Mouse (Mus musculus) MEL (cell line): ENCODE data around the gene Gm20388. TPM values are rescaled to one million over a fixed set of nuclear protein-coding genes. Genes with fewer than 3 reads are reported as not detected.
A peak's percentile ranks its signal among the peaks of the same experiment; 100 is the strongest.

Experiments
- DNase-seq: peaks from one replicate; pipeline ENCODE4 v3.0.0; 2011; ENCODE audit warnings: low read depth, low spot score
- H3K27ac ChIP-seq: 2 replicates; pipeline ENCODE4 v1.5.1; 2012; ENCODE audit warnings: low read depth, mild to moderate bottlenecking, control low read depth, low read length, moderate library complexity; ENCODE audit not compliant: control insufficient read depth
- H3K27me3 ChIP-seq, 2 experiments: fragments of 150-350 bp in 1 of 2; sonication (generic) in 1 of 2; 2 replicates each; pipeline ENCODE4 v1.6.1; 2012; ENCODE audit warnings: low read length in 2 of 2, mild to moderate bottlenecking in 2 of 2, improper control_type of control experiment in 1 of 2, moderate library complexity in 1 of 2; ENCODE audit not compliant: insufficient read depth in 2 of 2, control insufficient read depth in 1 of 2
- H3K36me3 ChIP-seq, 2 experiments: 2 replicates each; pipeline ENCODE4 v1.6.1; 2012 to 2014; ENCODE audit warnings: low read length in 2 of 2, improper control_type of control experiment in 1 of 2, inconsistent platforms in 1 of 2, mild to moderate bottlenecking in 1 of 2; ENCODE audit not compliant: insufficient read depth in 2 of 2, control insufficient read depth in 1 of 2
- H3K4me1 ChIP-seq, 2 experiments: fragments of 150-350 bp in 1 of 2; sonication (generic) in 1 of 2; 2 replicates each; pipeline ENCODE4 v1.6.1; 2012; ENCODE audit warnings: low read length in 2 of 2, improper control_type of control experiment in 1 of 2, mild to moderate bottlenecking in 1 of 2; ENCODE audit not compliant: insufficient read depth in 2 of 2, control insufficient read depth in 1 of 2
- H3K4me3 ChIP-seq, 2 experiments: fragments of 150-350 bp in 1 of 2; sonication (generic) in 1 of 2; 2 replicates each; pipeline ENCODE4 v1.5.1; 2012; ENCODE audit warnings: low read depth in 2 of 2, low read length in 2 of 2, mild to moderate bottlenecking in 2 of 2, moderate library complexity in 2 of 2, control low read depth in 1 of 2, improper control_type of control experiment in 1 of 2; ENCODE audit not compliant: control insufficient read depth in 1 of 2, insufficient read depth in 1 of 2
- H3K79me2 ChIP-seq: 2 replicates; pipeline ENCODE4 v1.6.1; 2012; ENCODE audit warnings: mild to moderate bottlenecking, low read length, moderate library complexity; ENCODE audit not compliant: control insufficient read depth, poor library complexity, insufficient read depth
- H3K9ac ChIP-seq: 2 replicates; pipeline ENCODE4 v1.6.1; 2012; ENCODE audit warnings: low read depth, mild to moderate bottlenecking, control low read depth, low read length, moderate library complexity; ENCODE audit not compliant: control insufficient read depth, poor library complexity, severe bottlenecking
- H3K9me3 ChIP-seq: fragments of 150-350 bp; sonication (generic); replicated peaks from 2 replicates; pipeline ENCODE4 v1.6.1; 2012; ENCODE audit warnings: mild to moderate bottlenecking, low read length, improper control_type of control experiment, moderate library complexity; ENCODE audit not compliant: insufficient read depth
- BHLHE40 ChIP-seq: IDR thresholded peaks from 2 replicates; pipeline ENCODE4 v1.6.1; 2012; ENCODE audit warnings: low read depth, mild to moderate bottlenecking, inconsistent platforms, low read length, improper control_type of control experiment, borderline replicate concordance
- CHD1 ChIP-seq: IDR thresholded peaks from 2 replicates; pipeline ENCODE4 v1.6.1; 2012; ENCODE audit warnings: low read depth, mild to moderate bottlenecking, inconsistent platforms, low read length, improper control_type of control experiment
- CHD2 ChIP-seq: IDR thresholded peaks from 2 replicates; pipeline ENCODE4 v1.6.1; 2011; ENCODE audit warnings: low read length, improper control_type of control experiment
- CTCF ChIP-seq, 3 experiments: IDR thresholded peaks in 2 of 3; conservative IDR thresholded peaks in 1 of 3; 2 replicates each; pipeline ENCODE4 v1.5.1; 2011 to 2012; ENCODE audit warnings: low read length in 3 of 3, low read depth in 2 of 3, mild to moderate bottlenecking in 2 of 3, improper control_type of control experiment in 1 of 3, inconsistent platforms in 1 of 3, mixed read lengths in 1 of 3, moderate library complexity in 1 of 3; ENCODE audit not compliant: control insufficient read depth in 1 of 3, insufficient read depth in 1 of 3, poor library complexity in 1 of 3, severe bottlenecking in 1 of 3
- E2F4 ChIP-seq: IDR thresholded peaks from 2 replicates; pipeline ENCODE4 v1.6.1; 2011; ENCODE audit warnings: low read depth, low read length, improper control_type of control experiment, borderline replicate concordance
- ELF1 ChIP-seq: IDR thresholded peaks from 2 replicates; pipeline ENCODE4 v1.6.1; 2014; ENCODE audit warnings: low read depth, mild to moderate bottlenecking, inconsistent platforms, low read length, improper control_type of control experiment, moderate library complexity
- EP300 ChIP-seq, 2 experiments: IDR thresholded peaks; 2 replicates each; pipeline ENCODE4 v1.6.1; 2011; ENCODE audit warnings: improper control_type of control experiment in 2 of 2, low read length in 2 of 2, low read depth in 1 of 2, mild to moderate bottlenecking in 1 of 2
- ETS1 ChIP-seq: IDR thresholded peaks from 2 replicates; pipeline ENCODE4 v1.6.1; 2012; ENCODE audit warnings: low read depth, mild to moderate bottlenecking, inconsistent platforms, low read length, improper control_type of control experiment, moderate library complexity
- GABPA ChIP-seq: IDR thresholded peaks from 2 replicates; pipeline ENCODE4 v1.6.1; 2012; ENCODE audit warnings: low read depth, mild to moderate bottlenecking, inconsistent platforms, low read length, improper control_type of control experiment, moderate library complexity
- GATA1 ChIP-seq: IDR thresholded peaks from 2 replicates; pipeline ENCODE4 v1.6.1; 2011; ENCODE audit warnings: low read depth, low read length, improper control_type of control experiment
- HCFC1 ChIP-seq: IDR thresholded peaks from 2 replicates; pipeline ENCODE4 v1.6.1; 2012; ENCODE audit warnings: low read depth, mild to moderate bottlenecking, inconsistent platforms, low read length, improper control_type of control experiment, moderate library complexity
- JUND ChIP-seq: IDR thresholded peaks from 2 replicates; pipeline ENCODE4 v1.6.1; 2011; ENCODE audit warnings: low read depth, mild to moderate bottlenecking, improper control_type of control experiment, low read length
- KAT2A ChIP-seq: conservative IDR thresholded peaks from 2 replicates; pipeline ENCODE4 v1.6.1; 2012; ENCODE audit warnings: low read depth, low read length, improper control_type of control experiment, inconsistent platforms
- MAX ChIP-seq: IDR thresholded peaks from 2 replicates; pipeline ENCODE4 v1.6.1; 2011; ENCODE audit warnings: low read length, improper control_type of control experiment
- MAZ ChIP-seq: IDR thresholded peaks from 2 replicates; pipeline ENCODE4 v1.6.1; 2012; ENCODE audit warnings: low read depth, mild to moderate bottlenecking, inconsistent platforms, low read length, improper control_type of control experiment
- MEF2A ChIP-seq: IDR thresholded peaks from 2 replicates; pipeline ENCODE4 v1.6.1; 2014; ENCODE audit warnings: low read depth, mild to moderate bottlenecking, inconsistent platforms, low read length, improper control_type of control experiment; ENCODE audit not compliant: poor library complexity, insufficient replicate concordance, severe bottlenecking; ENCODE audit errors: extremely low read depth
- MXI1 ChIP-seq: IDR thresholded peaks from 2 replicates; pipeline ENCODE4 v1.6.1; 2011; ENCODE audit warnings: mild to moderate bottlenecking, low read depth, low read length, improper control_type of control experiment
- MYB ChIP-seq: IDR thresholded peaks from 2 replicates; pipeline ENCODE4 v1.6.1; 2011; ENCODE audit warnings: mild to moderate bottlenecking, low read depth, low read length, improper control_type of control experiment
- MYC ChIP-seq: IDR thresholded peaks from 2 replicates; pipeline ENCODE4 v1.6.1; 2011; ENCODE audit warnings: low read depth, mild to moderate bottlenecking, low read length, improper control_type of control experiment, moderate library complexity
- NELFE ChIP-seq: IDR thresholded peaks from 2 replicates; pipeline ENCODE4 v1.6.1; 2011; ENCODE audit warnings: low read depth, low read length, improper control_type of control experiment
- NRF1 ChIP-seq: IDR thresholded peaks from 2 replicates; pipeline ENCODE4 v1.6.1; 2014; ENCODE audit warnings: low read depth, mild to moderate bottlenecking, inconsistent platforms, low read length, improper control_type of control experiment, moderate library complexity; ENCODE audit not compliant: poor library complexity, insufficient read depth, severe bottlenecking
- POLR2A ChIP-seq, 2 experiments: IDR thresholded peaks; 2 replicates each; pipeline ENCODE4 v1.6.1; 2011 to 2012; ENCODE audit warnings: low read length in 2 of 2, mild to moderate bottlenecking in 2 of 2, control low read depth in 1 of 2, improper control_type of control experiment in 1 of 2, low read depth in 1 of 2, moderate library complexity in 1 of 2; ENCODE audit not compliant: control insufficient read depth in 1 of 2, insufficient read depth in 1 of 2, poor library complexity in 1 of 2
- POLR2AphosphoS2 ChIP-seq: IDR thresholded peaks from 2 replicates; pipeline ENCODE4 v1.6.1; 2011; ENCODE audit warnings: low read length, improper control_type of control experiment
- RAD21 ChIP-seq: IDR thresholded peaks from 2 replicates; pipeline ENCODE4 v1.6.1; 2011; ENCODE audit warnings: mild to moderate bottlenecking, low read depth, low read length, improper control_type of control experiment
- RCOR1 ChIP-seq: IDR thresholded peaks from 2 replicates; pipeline ENCODE4 v1.6.1; 2012; ENCODE audit warnings: low read depth, mild to moderate bottlenecking, inconsistent platforms, low read length, improper control_type of control experiment
- SIN3A ChIP-seq: IDR thresholded peaks from 2 replicates; pipeline ENCODE4 v1.6.1; 2012; ENCODE audit warnings: low read length, improper control_type of control experiment, inconsistent platforms
- SMC3 ChIP-seq: IDR thresholded peaks from 2 replicates; pipeline ENCODE4 v1.6.1; 2011; ENCODE audit warnings: low read depth, low read length, improper control_type of control experiment
- TAL1 ChIP-seq: IDR thresholded peaks from 2 replicates; pipeline ENCODE4 v1.6.1; 2012; ENCODE audit warnings: mild to moderate bottlenecking, inconsistent platforms, low read length, moderate library complexity, mixed read lengths
- TBP ChIP-seq: IDR thresholded peaks from 2 replicates; pipeline ENCODE4 v1.8.0; 2011; ENCODE audit warnings: low read depth, low read length, improper control_type of control experiment
- TCF12 ChIP-seq: IDR thresholded peaks from 2 replicates; pipeline ENCODE4 v1.6.1; 2014; ENCODE audit warnings: low read depth, mild to moderate bottlenecking, inconsistent platforms, low read length, improper control_type of control experiment, moderate library complexity
- UBTF ChIP-seq: IDR thresholded peaks from 2 replicates; pipeline ENCODE4 v1.6.1; 2012; ENCODE audit warnings: low read depth, mild to moderate bottlenecking, inconsistent platforms, low read length, improper control_type of control experiment, moderate library complexity, borderline replicate concordance; ENCODE audit not compliant: insufficient read depth
- USF1 ChIP-seq: IDR thresholded peaks from 2 replicates; pipeline ENCODE4 v1.6.1; 2014; ENCODE audit warnings: low read depth, mild to moderate bottlenecking, inconsistent platforms, low read length, improper control_type of control experiment, moderate library complexity
- USF2 ChIP-seq, 2 experiments: IDR thresholded peaks; 2 replicates each; pipeline ENCODE4 v1.6.1; 2011 to 2012; ENCODE audit warnings: improper control_type of control experiment in 2 of 2, low read length in 2 of 2, borderline replicate concordance in 1 of 2, inconsistent platforms in 1 of 2, low read depth in 1 of 2, mild to moderate bottlenecking in 1 of 2; ENCODE audit not compliant: insufficient read depth in 1 of 2
- ZKSCAN1 ChIP-seq: IDR thresholded peaks from 2 replicates; pipeline ENCODE4 v1.6.1; 2012; ENCODE audit warnings: low read depth, mild to moderate bottlenecking, inconsistent platforms, low read length, improper control_type of control experiment, moderate library complexity
- ZMIZ1 ChIP-seq: IDR thresholded peaks from 2 replicates; pipeline ENCODE4 v1.6.1; 2012; ENCODE audit warnings: low read depth, mild to moderate bottlenecking, inconsistent platforms, low read length, improper control_type of control experiment, moderate library complexity
- ZNF384 ChIP-seq: IDR thresholded peaks from 2 replicates; pipeline ENCODE4 v1.6.1; 2012; ENCODE audit warnings: low read depth, mild to moderate bottlenecking, inconsistent platforms, low read length, improper control_type of control experiment
- polyA plus RNA-seq, 2 experiments: library from polyadenylated mRNA; stranded (reverse) in 1 of 2; unstranded in 1 of 2; fragments of >175 nt in 1 of 2; fragments of >200 nt in 1 of 2; gene quantifications; 2 replicates each; pipeline versions ENCODE4 v1.2.1 to v1.2.4; 2012; ENCODE audit warnings: low replicate concordance in 2 of 2, low read depth in 1 of 2; ENCODE audit not compliant: insufficient read length in 2 of 2, insufficient read depth in 1 of 2, missing spikeins in 1 of 2
- total RNA-seq: library from RNA; depleted of rRNA; stranded (reverse); fragments of 300-350 nt; gene quantifications from 2 replicates; pipeline ENCODE4 v1.2.3, GENCODE M21; 2012

Gm20388 gene
- total and polyA plus RNA-seq, 3 experiments = 11.1 to 17.8 TPM; not detected in 1

DNA sequence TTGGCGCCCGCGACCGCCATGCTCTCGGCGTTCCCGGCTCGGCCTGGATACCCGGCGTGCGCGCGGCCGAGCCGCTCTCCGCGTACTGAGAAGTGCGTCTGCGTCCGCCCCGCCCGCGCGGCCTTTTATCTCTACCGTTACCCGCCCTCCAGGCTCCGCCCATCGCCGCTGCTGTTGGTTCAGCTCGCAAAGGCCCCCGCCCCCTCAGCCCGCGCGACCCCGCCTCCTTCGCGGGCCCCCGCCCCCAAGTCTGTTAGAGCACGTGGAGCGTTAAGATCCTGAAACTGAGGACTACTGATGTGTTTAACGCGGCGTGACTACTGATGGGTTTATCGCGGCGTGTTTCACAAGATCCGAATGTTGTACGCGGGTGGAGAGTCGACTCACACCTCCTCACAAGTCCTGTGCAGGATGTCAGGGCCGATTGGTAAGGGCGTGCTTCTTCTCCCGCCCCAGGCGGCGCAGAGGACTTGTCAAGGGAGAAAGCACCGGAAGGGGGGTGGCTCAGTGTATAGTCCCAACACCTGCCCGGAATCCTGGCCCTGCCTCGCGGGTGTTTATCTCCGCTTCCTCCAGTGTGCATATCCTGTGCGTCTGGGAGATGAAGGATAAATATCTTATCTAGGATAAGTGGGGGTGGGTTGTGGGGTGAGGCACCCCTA lies 1997.1 kb downstream of the Gm20388 start, which contains the start of gene Slc7a5:
Slc7a5 (minus strand) TSS at position 108 of the 662 bp plus-strand sequence.
- peak within 1 kb of the TSS; percentile 95 for H3K27ac ChIP-seq
- H3K4me3 ChIP-seq = peak within 1 kb of the TSS; percentile 93 to 96
- H3K9me3 ChIP-seq = no peaks in the 10 kb centered on the region
- H3K36me3 ChIP-seq = peaks cover 6 to 22% of the 10 kb centered on the region in 2 experiments
- no peaks in the 10 kb centered on the region for H3K27me3 ChIP-seq
- H3K79me2 ChIP-seq = peaks cover 47% of the 10 kb centered on the region
- H3K9ac ChIP-seq = peak within 1 kb of the TSS; percentile 93
- peak; percentile 97 for DNase-seq
- peaks cover 8 to 30% of the 10 kb centered on the region in 2 experiments for H3K4me1 ChIP-seq
- TF ChIP-seq HCFC1 (peak; percentile 47; the same call in 1 of the 2 replicates), ZNF384 (no peak), RCOR1 (peak; percentile 64; the same call in 1 of the 2 replicates), KAT2A (0 out of 2 replicates have a peak, but pooled peaks have one; percentile 24), E2F4 (no peak), CHD1 (no peak), SMC3 (no peak), UBTF (no peak), MAZ (peak; percentile 84), BHLHE40 (peak; percentile 74), NRF1 (peak; percentile 56), TCF12 (peak; percentile 82), USF1 (peak; percentile 71), ETS1 (peak; percentile 88), CTCF (IDR thresholded peaks at IDR 0.05 in 2 of 3, conservative IDR thresholded peaks at IDR 0.05 in 1 of 3; ENCODE audit: control insufficient read depth in 1 of 3, insufficient read depth in 1 of 3, low read depth in 2 of 3, low read length in 3 of 3, poor library complexity in 1 of 3, severe bottlenecking in 1 of 3) (no peak; a peak in 1 of 6 replicates), ZKSCAN1 (no peak), POLR2AphosphoS2 (peak; percentile 94), ELF1 (peak; percentile 37; the same call in 1 of the 2 replicates), GATA1 (peak; percentile 78), USF2 (IDR thresholded peaks at IDR 0.05; ENCODE audit: borderline replicate concordance in 1 of 2, insufficient read depth in 1 of 2, low read depth in 1 of 2, low read length in 2 of 2) (no peak), ZMIZ1 (peak; percentile 99), GABPA (no peak), MYB (no peak), JUND (no peak), MEF2A (no peak), NELFE (peak; percentile 97), TBP (peak; percentile 93), TAL1 (peak; percentile 36), RAD21 (no peak), POLR2A (IDR thresholded peaks at IDR 0.05; ENCODE audit: control insufficient read depth in 1 of 2, insufficient read depth in 1 of 2, low read depth in 1 of 2, low read length in 2 of 2, poor library complexity in 1 of 2) (peak; percentile 85 to 98), MYC (peak; percentile 97), MAX (peak; percentile 91), SIN3A (peak; percentile 99), MXI1 (peak; percentile 100), EP300 (IDR thresholded peaks at IDR 0.05; ENCODE audit: low read depth in 1 of 2, low read length in 2 of 2) (peak; percentile 56 to 85), CHD2 (peak; percentile 43; the same call in 1 of the 2 replicates)
